Mouse (Mus musculus) left cerebral cortex, adult 2 months (tissue): ENCODE measurements around the gene Wdhd1. TPM values are rescaled to one million over a fixed set of nuclear protein-coding genes. Genes with fewer than 3 reads are reported as not detected.

Experiments
- DNase-seq, 2 experiments: peaks; one replicate each; pipeline ENCODE4 v3.0.0; 2021 to 2022; ENCODE audit warnings: low spot score in 2 of 2, mixed read lengths in 1 of 2; ENCODE audit errors: extremely low spot score in 1 of 2
- H3K27ac ChIP-seq: fragments of 200-600 bp; 2 replicates; pipeline ENCODE4 v1.8.1; 2022
- H3K4me3 ChIP-seq: fragments of 200-600 bp; 2 replicates; pipeline ENCODE4 v1.8.1; 2022
- CTCF ChIP-seq: fragments of 200-600 bp; IDR thresholded peaks from 2 replicates; pipeline ENCODE4 v1.8.1; 2022; ENCODE audit warnings: antibody characterized with exemption, mild to moderate bottlenecking, moderate library complexity
- intact Hi-C: fragments of 180-260 bp; cut with DNase I; formaldehyde crosslinking; loops from one replicate; pipeline ENCODE4 v1.15.1; 2025
- total RNA-seq, 2 experiments: library from RNA; stranded (reverse); gene quantifications; 2 replicates each; pipeline ENCODE4 v1.2.3; 2021

Gene Wdhd1
- total RNA-seq, 2 experiments from 2014 or later: 4.9 to 6.8 TPM

- Histone ChIP-seq H3K27ac (no peak overlapping the region), H3K4me3 (no peak overlapping the region)
- no peak for DNase-seq
- intact Hi-C loops: no loop called here
- TF ChIP-seq CTCF: no peak
These were observed 42.0 kb downstream of the Wdhd1 start for GRCm38 (mm10) chr14:47234526-47235250.

GRCm38 (mm10) chr14:47234032-47234431 lies 42.6 kb downstream of the Wdhd1 start:
- DNase-seq: no peak
- no peak for TF ChIP-seq CTCF
- Histone ChIP-seq H3K27ac (no peak overlapping the region), H3K4me3 (no peak overlapping the region)
- intact Hi-C loops: no loop called here

GRCm38 (mm10) chr14:47233602-47234001 lies 43.1 kb downstream of the Wdhd1 start:
- intact Hi-C loops: no loop called here
- TF ChIP-seq CTCF: no peak
- DNase-seq: no peak
- Histone ChIP-seq H3K4me3 (no peak overlapping the region), H3K27ac (no peak overlapping the region)

- intact Hi-C loops: no loop called here
- Histone ChIP-seq H3K4me3 (no peak overlapping the region), H3K27ac (no peak overlapping the region)
- no peak for TF ChIP-seq CTCF
- DNase-seq: no peak
These were observed 46.8 kb downstream of the Wdhd1 start for GRCm38 (mm10) chr14:47229796-47230376.

GRCm38 (mm10) chr14:47225931-47226330 lies 50.7 kb downstream of the Wdhd1 start:
- no peak overlapping the region for H3K27ac ChIP-seq
- DNase-seq: no peak
- intact Hi-C loops: no loop called here
- TF ChIP-seq CTCF: no peak
- H3K4me3 ChIP-seq: no peak overlapping the region

GRCm38 (mm10) chr14:47224476-47225325 lies 52.0 kb downstream of the Wdhd1 start:
- TF ChIP-seq CTCF: no peak; the same call in 1 of the 2 replicates
- no peak overlapping the region for H3K4me3 ChIP-seq
- intact Hi-C loops: no loop called here
- DNase-seq: no peak
- H3K27ac ChIP-seq: no peak overlapping the region

GRCm38 (mm10) chr14:47222631-47223450 lies 53.8 kb downstream of the Wdhd1 start:
- intact Hi-C loops: no loop called here
- Histone ChIP-seq H3K4me3 (no peak overlapping the region), H3K27ac (no peak overlapping the region)
- DNase-seq: no peak
- TF ChIP-seq CTCF: no peak

GRCm38 (mm10) chr14:47221567-47221966 lies 55.1 kb downstream of the Wdhd1 start:
- no peak overlapping the region for H3K4me3 ChIP-seq
- no peak for DNase-seq
- intact Hi-C loops: no loop called here
- no peak for TF ChIP-seq CTCF
- H3K27ac ChIP-seq: no peak overlapping the region

GRCm38 (mm10) chr14:47220231-47221025 lies 56.2 kb downstream of the Wdhd1 start:
- Histone ChIP-seq H3K4me3 (no peak overlapping the region), H3K27ac (no peak overlapping the region)
- intact Hi-C loops: no loop called here
- no peak for TF ChIP-seq CTCF
- DNase-seq: no peak

GRCm38 (mm10) chr14:47218766-47219606 lies 57.7 kb downstream of the Wdhd1 start:
- DNase-seq: no peak
- H3K4me3 ChIP-seq: no peak overlapping the region
- TF ChIP-seq CTCF: no peak
- H3K27ac ChIP-seq: no peak overlapping the region
- intact Hi-C loops: no loop called here
